Mouse (Mus musculus) layer of hippocampus, adult 8-10 months (tissue): ENCODE measurements at regions not wholly inside any gene's neighbourhood (a gene's known extent, or its start where the extent isn't known, plus 50 kb on each side); places are given as distances from the start of the nearest gene placed in this dataset.

Experiments
- DNase-seq, 2 experiments: peaks; one replicate each; pipeline ENCODE4 v3.0.0; 2022; ENCODE audit warnings: low spot score in 2 of 2

- no peak for DNase-seq
Observed at GRCm38 (mm10) chr3:50761766-50762165, 318.4 kb upstream of the Slc7a11 start.

DNA sequence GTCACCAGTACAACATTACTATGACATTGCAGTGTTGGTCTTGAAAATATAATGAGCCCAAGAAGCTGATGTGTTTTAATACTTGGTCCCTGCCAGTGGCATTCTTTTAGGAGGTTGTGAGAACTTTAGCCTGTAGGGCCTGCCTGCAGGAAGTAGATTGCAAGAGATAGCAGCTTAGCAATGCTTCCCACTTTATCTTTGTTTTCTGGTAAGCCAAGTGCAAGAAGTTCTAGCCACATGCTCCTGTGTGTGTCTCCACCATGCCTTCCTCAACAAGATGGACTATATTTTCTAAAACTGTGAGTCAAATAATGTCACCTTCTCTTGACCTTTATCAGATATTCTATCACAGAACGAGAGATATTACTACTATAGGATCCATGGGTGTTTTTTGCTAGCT is 314.7 kb upstream of the Slc7a11 start:
- no peak for DNase-seq

DNA sequence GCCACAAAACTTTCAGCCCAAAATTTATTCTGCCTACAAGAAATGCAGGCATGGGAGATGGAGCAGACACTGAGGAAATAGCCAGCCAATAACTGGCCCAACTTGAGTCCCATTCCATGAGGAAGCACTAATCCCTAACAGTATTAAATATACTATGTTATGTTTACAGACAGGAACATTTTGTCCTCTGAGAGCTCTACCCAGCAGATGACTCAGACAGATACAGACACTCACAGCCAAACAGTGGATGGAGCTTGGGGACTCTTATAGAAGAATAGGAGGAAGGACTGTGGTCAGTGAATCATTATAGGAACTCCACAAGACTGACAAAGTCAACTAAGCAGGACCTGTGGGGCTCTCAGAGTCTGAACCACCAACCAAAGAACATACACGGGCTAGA is 293.8 kb upstream of the Slc7a11 start:
- no peak for DNase-seq

GRCm38 (mm10) chr3:50719035-50719434 is 275.6 kb upstream of the Slc7a11 start:
- no peak for DNase-seq

DNA sequence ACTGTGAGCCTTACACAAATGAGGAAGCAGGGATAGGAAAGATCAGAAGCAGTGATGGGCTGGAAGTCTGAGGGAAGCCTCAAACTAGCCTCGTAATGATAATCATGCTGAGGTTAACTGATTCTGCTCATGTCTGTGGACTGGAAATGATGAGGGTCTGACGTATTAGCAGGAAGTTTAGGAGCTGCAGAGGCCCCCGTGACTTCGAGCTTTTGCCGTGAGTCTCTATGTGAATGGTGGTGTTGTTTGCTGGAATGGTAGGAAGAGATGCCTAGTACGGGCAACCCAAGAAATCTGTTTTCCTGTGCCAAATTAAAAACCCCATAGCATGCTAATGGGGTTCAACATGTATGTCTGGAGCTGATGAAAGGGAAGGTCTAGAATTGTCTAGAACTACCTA is 270.0 kb upstream of the Slc7a11 start:
- no peak for DNase-seq

DNA sequence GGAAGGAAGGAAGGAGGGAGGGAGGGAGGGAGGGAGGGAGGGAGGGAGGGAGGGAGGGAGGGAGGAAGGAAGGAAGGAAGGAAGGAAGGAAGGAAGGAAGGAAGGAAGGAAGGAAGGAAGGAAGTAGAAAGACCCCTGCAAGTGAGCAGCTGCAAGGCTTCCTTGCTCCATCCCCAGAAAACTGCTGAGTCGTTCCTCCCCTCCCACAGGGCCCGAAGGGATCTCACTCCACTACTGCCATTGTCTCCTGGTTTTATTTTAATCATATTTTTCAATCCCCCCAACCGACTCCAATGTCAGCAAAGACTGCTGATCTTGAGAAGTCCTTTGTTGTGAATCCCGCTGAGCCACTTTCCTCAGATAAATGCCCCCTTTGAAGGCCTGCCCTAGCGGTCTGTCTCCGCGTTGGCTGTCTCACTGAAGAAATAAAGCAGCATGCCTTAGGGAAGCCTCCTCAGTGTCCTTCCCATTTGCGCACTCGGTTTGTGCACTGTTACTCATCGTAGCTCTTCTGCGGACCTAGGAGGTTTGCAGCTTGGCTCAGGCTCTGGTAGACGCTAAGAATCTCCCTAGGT is 266.1 kb upstream of the Slc7a11 start:
- DNase-seq = no peak

GRCm38 (mm10) chr3:50706707-50707106 is 263.3 kb upstream of the Slc7a11 start:
- no peak for DNase-seq

GRCm38 (mm10) chr3:50694904-50695680 is 251.7 kb upstream of the Slc7a11 start:
- DNase-seq = no peak

GRCm38 (mm10) chr3:50694497-50694896 is 251.1 kb upstream of the Slc7a11 start:
- no peak for DNase-seq

DNA sequence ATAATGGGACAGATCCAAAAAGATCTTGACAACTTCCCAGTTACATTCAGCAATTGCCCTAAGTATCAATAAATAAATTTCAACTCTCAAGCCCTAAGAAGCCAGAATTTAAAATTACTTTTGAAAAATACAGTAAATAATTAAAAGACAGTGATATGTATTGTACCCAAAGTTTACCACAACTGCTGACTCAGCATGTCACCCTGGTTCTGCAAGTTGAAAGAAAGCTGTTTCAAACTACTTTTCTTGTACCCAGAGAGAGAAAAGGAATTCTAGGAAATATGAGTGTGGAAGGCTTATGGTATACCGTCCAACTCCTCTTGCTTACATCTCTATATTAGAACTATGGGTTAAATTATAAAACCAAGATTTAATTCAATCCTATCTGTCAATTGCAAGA is 248.9 kb upstream of the Slc7a11 start:
- no peak for DNase-seq

DNA sequence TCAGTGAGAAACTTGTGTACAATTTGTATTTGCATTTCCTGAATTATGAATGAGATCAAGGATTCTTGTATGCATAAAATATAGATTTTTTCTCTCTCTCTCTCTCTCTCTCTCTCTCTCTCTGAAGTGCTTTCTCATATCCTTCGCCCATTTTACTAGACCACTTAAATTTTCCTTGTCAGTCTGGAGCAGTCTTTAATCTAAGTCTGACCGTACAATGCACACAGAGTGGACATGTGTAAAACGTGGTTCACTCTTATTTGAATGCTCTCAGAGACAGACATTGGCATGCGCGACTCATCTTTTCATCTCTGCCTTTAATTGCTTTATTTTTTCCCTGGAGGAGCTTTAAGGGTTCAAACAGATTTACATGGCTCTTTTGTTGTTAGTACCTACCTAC is 247.3 kb upstream of the Slc7a11 start:
- DNase-seq = no peak

DNA sequence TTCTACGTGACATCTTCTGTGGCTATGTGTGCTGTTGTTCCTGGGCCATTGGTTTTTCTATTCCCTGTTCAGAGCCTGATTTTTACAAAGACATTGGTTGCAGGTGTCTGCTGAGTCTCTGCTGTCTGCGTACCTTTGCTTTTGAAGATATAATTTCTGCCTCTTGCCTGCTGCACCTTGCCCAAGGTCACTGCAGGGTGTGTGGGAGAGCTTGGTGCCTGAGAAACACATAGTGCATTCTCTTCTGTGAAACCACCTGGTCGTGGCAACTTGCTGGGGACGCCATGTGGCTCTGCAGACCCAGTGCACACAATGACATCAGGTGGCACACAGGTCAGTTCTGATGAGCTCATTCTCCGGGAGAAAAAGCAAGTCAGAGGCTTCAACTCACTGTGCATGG is 246.0 kb upstream of the Slc7a11 start:
- DNase-seq = no peak

DNA sequence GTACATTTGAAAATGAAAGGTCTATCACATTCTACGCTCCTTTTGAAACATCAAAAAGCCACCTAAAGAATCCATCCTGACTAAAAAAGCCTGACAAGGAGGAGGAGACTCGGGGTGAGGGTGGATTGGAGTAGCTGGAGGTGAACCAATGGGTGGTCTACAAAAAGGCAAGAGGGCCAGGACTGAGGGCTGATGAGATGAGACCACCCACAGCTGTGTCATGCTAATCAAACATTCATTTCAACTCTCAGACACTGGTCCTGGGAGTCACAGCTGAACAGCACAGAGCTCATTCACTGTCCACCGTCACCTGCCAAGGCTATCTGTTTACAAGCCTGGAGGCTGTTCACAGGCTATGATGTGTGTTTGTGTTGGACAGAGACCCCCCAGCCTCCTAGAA is 244.3 kb upstream of the Slc7a11 start:
- no peak for DNase-seq

GRCm38 (mm10) chr3:50678611-50678988 is 235.2 kb upstream of the Slc7a11 start:
- DNase-seq = no peak

- no peak for DNase-seq
Observed at GRCm38 (mm10) chr3:50677953-50678610, 234.7 kb upstream of the Slc7a11 start.

DNA sequence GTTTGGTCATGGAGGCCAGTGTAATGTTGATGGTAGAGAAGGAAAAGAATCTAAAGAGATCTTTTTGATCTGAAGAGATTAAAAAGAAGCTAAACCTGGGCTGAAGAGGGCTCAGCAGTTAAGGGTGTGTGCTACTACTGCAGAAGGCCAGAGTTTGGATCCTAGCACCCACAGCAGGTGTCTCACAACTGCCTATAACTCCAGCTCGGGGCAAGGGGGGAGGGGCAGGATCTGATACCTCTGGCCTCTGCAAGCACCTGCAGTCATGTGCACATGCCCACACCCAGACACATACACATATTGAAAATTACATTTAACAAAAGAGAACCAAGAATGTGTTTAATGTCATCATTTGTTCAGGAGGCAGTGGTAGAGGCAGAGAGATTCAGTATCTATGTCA is 232.4 kb upstream of the Slc7a11 start:
- no peak for DNase-seq

DNA sequence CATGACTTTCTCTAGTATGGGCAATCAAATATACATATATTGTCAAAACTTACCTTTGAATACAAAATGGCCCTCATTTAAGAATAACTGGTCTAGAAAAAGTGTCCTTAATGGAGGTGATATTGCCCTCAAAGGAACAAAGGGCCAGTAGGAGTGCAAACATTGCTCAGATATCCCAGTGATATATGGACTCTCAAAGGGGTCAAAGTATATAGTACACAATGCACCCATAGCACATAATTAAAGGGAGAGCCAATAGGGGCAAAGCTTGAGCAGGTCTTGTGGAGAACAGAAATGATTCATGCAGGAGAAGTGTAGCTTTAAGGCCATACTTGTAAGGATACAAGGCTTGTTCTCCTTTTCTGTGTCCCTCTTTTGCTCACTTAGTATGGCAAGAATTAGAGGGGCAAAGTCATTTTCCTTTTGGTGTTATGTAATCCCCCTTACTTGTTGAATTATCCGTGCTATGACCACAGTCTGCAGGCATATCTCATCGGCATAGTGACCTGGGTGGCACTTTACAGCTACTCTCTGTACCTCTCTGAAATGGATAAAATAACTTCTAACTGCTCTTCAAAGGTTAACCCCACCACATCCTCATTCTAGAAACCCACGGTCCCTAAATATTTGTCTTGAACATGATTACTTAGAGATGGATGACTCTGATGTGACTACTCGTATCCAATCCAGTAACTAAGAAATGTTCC is 231.6 kb upstream of the Slc7a11 start:
- DNase-seq = no peak

DNA sequence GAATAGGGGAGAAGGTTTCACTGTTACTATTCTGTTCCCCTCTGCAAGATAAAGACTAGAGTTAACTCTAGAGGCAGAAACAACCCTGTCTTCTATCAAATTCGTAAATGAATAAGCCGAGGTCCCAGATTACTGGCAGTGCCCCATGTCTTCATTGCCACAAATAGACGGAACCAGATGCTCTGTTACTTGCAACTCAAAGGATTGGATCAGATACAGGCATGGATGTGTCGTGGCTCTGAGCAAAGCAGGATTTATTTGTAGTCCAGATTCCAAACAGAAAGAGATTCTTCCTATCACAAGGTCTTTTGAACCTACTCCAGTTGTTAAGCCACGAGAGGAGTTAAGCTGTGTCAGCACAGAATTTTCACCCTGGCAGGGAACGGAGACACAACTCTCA is 221.9 kb upstream of the Slc7a11 start:
- DNase-seq = peak; percentile 14 to 16

GRCm38 (mm10) chr3:50660966-50661365 is 217.6 kb upstream of the Slc7a11 start:
- no peak for DNase-seq

GRCm38 (mm10) chr3:50660566-50660965 is 217.2 kb upstream of the Slc7a11 start:
- DNase-seq = no peak

DNA sequence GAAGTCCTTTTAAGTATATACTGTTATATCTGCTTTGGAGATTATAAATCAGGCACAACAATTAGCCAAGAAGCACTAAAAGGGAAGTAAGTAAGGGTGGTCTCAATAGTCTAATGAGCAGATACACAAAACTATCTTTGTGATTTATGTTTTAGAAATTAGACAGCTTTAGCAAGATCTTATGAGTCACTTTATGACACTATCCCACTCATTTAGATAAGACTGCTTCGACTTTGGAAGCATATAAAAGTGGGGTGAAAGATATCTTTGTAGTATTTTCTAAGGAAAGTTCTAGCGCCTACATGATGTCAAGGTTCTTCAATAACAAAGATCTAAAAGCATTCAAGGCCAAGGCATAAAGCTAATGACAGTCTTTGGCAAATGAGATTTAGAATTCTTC is 214.5 kb upstream of the Slc7a11 start:
- DNase-seq = no peak

GRCm38 (mm10) chr3:50654441-50654840 is 211.0 kb upstream of the Slc7a11 start:
- DNase-seq = no peak
